Mouse (Mus musculus): Measurements from ENCODE around the gene Igf2r. TPM values are rescaled to one million over a fixed set of nuclear protein-coding genes. Genes with fewer than 3 reads are reported as not detected.
"Not testable (repeated sequence)": the region's sequence is repeated elsewhere in the genome, so short reads cannot be mapped to it uniquely, and the experiment has no call there.

Gene Igf2r
- polyA plus RNA-seq, 1 experiment from 2014 or later: 11.9 TPM

- WGBS: 95% methylated on average over 7 of the region's 7 CpGs
- not testable (repeated sequence) for H3K9ac ChIP-seq (replicated peaks; ENCODE audit: low read depth, low read length); H3K36me3 ChIP-seq (ENCODE audit: control insufficient read depth, insufficient read depth); ATAC-seq; H3K4me2 ChIP-seq (ENCODE audit: low read length); H3K4me1 ChIP-seq (replicated peaks; ENCODE audit: control insufficient read depth, insufficient read depth, low read length); H3K27me3 ChIP-seq (replicated peaks; ENCODE audit: control insufficient read depth, insufficient read depth, low read length); H3K27ac ChIP-seq (ENCODE audit: low read length); H3K4me3 ChIP-seq (replicated peaks; ENCODE audit: low read length); H3K9me3 ChIP-seq (ENCODE audit: control insufficient read depth, low read length)
Observed at GRCm38 (mm10) chr17:12674980-12675379, 94.5 kb downstream of the Igf2r start.

GRCm38 (mm10) chr17:12673871-12674270 is 95.6 kb downstream of the Igf2r start:
- no peaks in the 10 kb centered on the region for H3K27me3 ChIP-seq (replicated peaks; ENCODE audit: control insufficient read depth, insufficient read depth, low read length)
- no peak overlapping the region for H3K4me2 ChIP-seq (ENCODE audit: low read length)
- H3K4me1 ChIP-seq (replicated peaks; ENCODE audit: control insufficient read depth, insufficient read depth, low read length): no peaks in the 10 kb centered on the region
- no peak for ATAC-seq
- H3K9me3 ChIP-seq (ENCODE audit: control insufficient read depth, low read length): no peaks in the 10 kb centered on the region
- WGBS: 63% methylated on average over 3 of the region's 3 CpGs
- H3K9ac ChIP-seq (replicated peaks; ENCODE audit: low read depth, low read length): no peak overlapping the region
- no peak overlapping the region for H3K4me3 ChIP-seq (replicated peaks; ENCODE audit: low read length)
- no peaks in the 10 kb centered on the region for H3K36me3 ChIP-seq (ENCODE audit: control insufficient read depth, insufficient read depth)
- H3K27ac ChIP-seq (ENCODE audit: low read length): no peak overlapping the region

- 76% methylated on average over 7 of the region's 7 CpGs for WGBS
- H3K27ac ChIP-seq (ENCODE audit: low read length): no peak overlapping the region
- ATAC-seq: no peak
Observed at GRCm38 (mm10) chr17:12672285-12672790, 97.1 kb downstream of the Igf2r start.

GRCm38 (mm10) chr17:12671029-12671605 is 98.3 kb downstream of the Igf2r start:
- H3K36me3 ChIP-seq (ENCODE audit: control insufficient read depth, insufficient read depth): no peaks in the 10 kb centered on the region

More at GRCm38 (mm10) chr17:12672285-12672790, 97.1 kb downstream of the Igf2r start:
- no peak overlapping the region for H3K9ac ChIP-seq (replicated peaks; ENCODE audit: low read depth, low read length)
- H3K4me2 ChIP-seq (ENCODE audit: low read length): no peak overlapping the region
- H3K27me3 ChIP-seq (replicated peaks; ENCODE audit: control insufficient read depth, insufficient read depth, low read length): no peaks in the 10 kb centered on the region
- H3K4me3 ChIP-seq (replicated peaks; ENCODE audit: low read length): no peak overlapping the region
- no peaks in the 10 kb centered on the region for H3K4me1 ChIP-seq (replicated peaks; ENCODE audit: control insufficient read depth, insufficient read depth, low read length)
- no peaks in the 10 kb centered on the region for H3K36me3 ChIP-seq (ENCODE audit: control insufficient read depth, insufficient read depth)
- no peaks in the 10 kb centered on the region for H3K9me3 ChIP-seq (ENCODE audit: control insufficient read depth, low read length)

GRCm38 (mm10) chr17:12669363-12669679 is 100.1 kb downstream of the Igf2r start:
- no peak overlapping the region for H3K9ac ChIP-seq (replicated peaks; ENCODE audit: low read depth, low read length)
- no peaks in the 10 kb centered on the region for H3K27me3 ChIP-seq (replicated peaks; ENCODE audit: control insufficient read depth, insufficient read depth, low read length)
- no peak overlapping the region for H3K27ac ChIP-seq (ENCODE audit: low read length)
- H3K4me1 ChIP-seq (replicated peaks; ENCODE audit: control insufficient read depth, insufficient read depth, low read length): no peaks in the 10 kb centered on the region
- no peak overlapping the region for H3K4me2 ChIP-seq (ENCODE audit: low read length)
- no peaks in the 10 kb centered on the region for H3K36me3 ChIP-seq (ENCODE audit: control insufficient read depth, insufficient read depth)
- no peak for ATAC-seq
- H3K4me3 ChIP-seq (replicated peaks; ENCODE audit: low read length): no peak overlapping the region
- H3K9me3 ChIP-seq (ENCODE audit: control insufficient read depth, low read length): no peaks in the 10 kb centered on the region

More at GRCm38 (mm10) chr17:12671029-12671605, 98.3 kb downstream of the Igf2r start:
- WGBS: 88% methylated on average over 5 of the region's 5 CpGs
- Histone ChIP-seq H3K4me3 (replicated peaks; ENCODE audit: low read length) (no peak overlapping the region), H3K27ac (ENCODE audit: low read length) (no peak overlapping the region), H3K4me2 (ENCODE audit: low read length) (no peak overlapping the region), H3K9ac (replicated peaks; ENCODE audit: low read depth, low read length) (no peak overlapping the region), H3K9me3 (ENCODE audit: control insufficient read depth, low read length) (no peaks in the 10 kb centered on the region), H3K27me3 (replicated peaks; ENCODE audit: control insufficient read depth, insufficient read depth, low read length) (no peaks in the 10 kb centered on the region), H3K4me1 (replicated peaks; ENCODE audit: control insufficient read depth, insufficient read depth, low read length) (no peaks in the 10 kb centered on the region)
- ATAC-seq: no peak

- H3K4me2 ChIP-seq (ENCODE audit: low read length): no peak overlapping the region
- H3K4me3 ChIP-seq (replicated peaks; ENCODE audit: low read length): no peak overlapping the region
- H3K36me3 ChIP-seq (ENCODE audit: control insufficient read depth, insufficient read depth): no peaks in the 10 kb centered on the region
- WGBS: 65% methylated on average over 7 of the region's 7 CpGs
- H3K9ac ChIP-seq (replicated peaks; ENCODE audit: low read depth, low read length): no peak overlapping the region
- H3K27ac ChIP-seq (ENCODE audit: low read length): no peak overlapping the region
- no peaks in the 10 kb centered on the region for H3K4me1 ChIP-seq (replicated peaks; ENCODE audit: control insufficient read depth, insufficient read depth, low read length)
- no peaks in the 10 kb centered on the region for H3K9me3 ChIP-seq (ENCODE audit: control insufficient read depth, low read length)
- H3K27me3 ChIP-seq (replicated peaks; ENCODE audit: control insufficient read depth, insufficient read depth, low read length): no peaks in the 10 kb centered on the region
- no peak for ATAC-seq
Observed at GRCm38 (mm10) chr17:12668478-12669362, 100.7 kb downstream of the Igf2r start.

- no peak overlapping the region for H3K9ac ChIP-seq (replicated peaks; ENCODE audit: low read depth, low read length)
- H3K27ac ChIP-seq (ENCODE audit: low read length): no peak overlapping the region
- no peaks in the 10 kb centered on the region for H3K4me1 ChIP-seq (replicated peaks; ENCODE audit: control insufficient read depth, insufficient read depth, low read length)
- H3K4me2 ChIP-seq (ENCODE audit: low read length): no peak overlapping the region
- no peaks in the 10 kb centered on the region for H3K36me3 ChIP-seq (ENCODE audit: control insufficient read depth, insufficient read depth)
- ATAC-seq: no peak
- no peak overlapping the region for H3K4me3 ChIP-seq (replicated peaks; ENCODE audit: low read length)
- WGBS: 84% methylated on average over 8 of the region's 8 CpGs
- H3K9me3 ChIP-seq (ENCODE audit: control insufficient read depth, low read length): no peaks in the 10 kb centered on the region
- no peaks in the 10 kb centered on the region for H3K27me3 ChIP-seq (replicated peaks; ENCODE audit: control insufficient read depth, insufficient read depth, low read length)
Observed at GRCm38 (mm10) chr17:12664156-12664555, 105.3 kb downstream of the Igf2r start.

GRCm38 (mm10) chr17:12660572-12661260 is 108.7 kb downstream of the Igf2r start:
- no peak overlapping the region for H3K9ac ChIP-seq (replicated peaks; ENCODE audit: low read depth, low read length)
- no peak overlapping the region for H3K4me2 ChIP-seq (ENCODE audit: low read length)
- H3K4me1 ChIP-seq (replicated peaks; ENCODE audit: control insufficient read depth, insufficient read depth, low read length): no peaks in the 10 kb centered on the region
- 73% methylated on average over 13 of the region's 13 CpGs for WGBS
- no peaks in the 10 kb centered on the region for H3K36me3 ChIP-seq (ENCODE audit: control insufficient read depth, insufficient read depth)
- no peaks in the 10 kb centered on the region for H3K27me3 ChIP-seq (replicated peaks; ENCODE audit: control insufficient read depth, insufficient read depth, low read length)
- no peak overlapping the region for H3K27ac ChIP-seq (ENCODE audit: low read length)
- ATAC-seq: peak; percentile 47
- H3K9me3 ChIP-seq (ENCODE audit: control insufficient read depth, low read length): no peaks in the 10 kb centered on the region
- H3K4me3 ChIP-seq (replicated peaks; ENCODE audit: low read length): no peak overlapping the region

- Histone ChIP-seq H3K4me3 (replicated peaks; ENCODE audit: low read length) (no peak overlapping the region), H3K27ac (ENCODE audit: low read length) (no peak overlapping the region), H3K4me1 (replicated peaks; ENCODE audit: control insufficient read depth, insufficient read depth, low read length) (no peaks in the 10 kb centered on the region), H3K9me3 (ENCODE audit: control insufficient read depth, low read length) (no peaks in the 10 kb centered on the region), H3K4me2 (ENCODE audit: low read length) (no peak overlapping the region), H3K9ac (replicated peaks; ENCODE audit: low read depth, low read length) (no peak overlapping the region), H3K27me3 (replicated peaks; ENCODE audit: control insufficient read depth, insufficient read depth, low read length) (no peaks in the 10 kb centered on the region), H3K36me3 (ENCODE audit: control insufficient read depth, insufficient read depth) (no peaks in the 10 kb centered on the region)
- no peak for ATAC-seq
- 92% methylated on average over 10 of the region's 10 CpGs for WGBS
Observed at GRCm38 (mm10) chr17:12659233-12659632, 110.2 kb downstream of the Igf2r start.

All from forebrain, embryonic 16.5 days (tissue).